Mouse (Mus musculus) ES-Bruce4 (cell line): Measurements from ENCODE around the gene Hist1h2ag. TPM values are rescaled to one million over a fixed set of nuclear protein-coding genes. Genes with fewer than 3 reads are reported as not detected.
A peak's percentile ranks its signal among the peaks of the same experiment; 100 is the strongest.

ENCODE experiments used
- H3K27ac ChIP-seq: 2 replicates; pipeline ENCODE4 v1.5.1; 2012; ENCODE audit warnings: low read length, inconsistent platforms; ENCODE audit not compliant: insufficient read depth
- H3K27me3 ChIP-seq: 2 replicates; pipeline ENCODE4 v1.6.1; 2012; ENCODE audit warnings: mild to moderate bottlenecking, low read length, inconsistent platforms; ENCODE audit not compliant: control insufficient read depth, poor library complexity, insufficient read depth, severe bottlenecking
- H3K36me3 ChIP-seq: 2 replicates; pipeline ENCODE4 v1.6.1; 2012; ENCODE audit warnings: inconsistent platforms, mild to moderate bottlenecking, low read length, moderate library complexity; ENCODE audit not compliant: control insufficient read depth, poor library complexity, insufficient read depth, severe bottlenecking
- H3K4me1 ChIP-seq: one replicate; pipeline ENCODE4 v1.8.1; 2011; ENCODE audit warnings: low read length; ENCODE audit not compliant: control insufficient read depth, insufficient read depth
- H3K4me3 ChIP-seq: 2 replicates; pipeline ENCODE4 v1.5.1; 2011; ENCODE audit warnings: low read depth, mild to moderate bottlenecking, low read length
- H3K9ac ChIP-seq: 2 replicates; pipeline ENCODE4 v1.6.1; 2012; ENCODE audit warnings: low read depth, mild to moderate bottlenecking, inconsistent platforms; ENCODE audit not compliant: poor library complexity, severe bottlenecking
- H3K9me3 ChIP-seq: replicated peaks from 2 replicates; pipeline ENCODE4 v1.6.1; 2012; ENCODE audit warnings: mild to moderate bottlenecking, low read length, inconsistent platforms; ENCODE audit not compliant: control insufficient read depth, poor library complexity, insufficient read depth, severe bottlenecking
- CTCF ChIP-seq: IDR thresholded peaks from one replicate; pipeline ENCODE4 v1.8.1; 2011; ENCODE audit warnings: low read depth, low read length
- EP300 ChIP-seq: IDR thresholded peaks from 2 replicates; pipeline ENCODE4 v1.6.1; 2011; ENCODE audit warnings: low read depth, low read length; ENCODE audit not compliant: insufficient read depth
- POLR2A ChIP-seq: IDR thresholded peaks from one replicate; pipeline ENCODE4 v1.8.1; 2011; ENCODE audit warnings: low read length; ENCODE audit not compliant: insufficient read depth
- polyA plus RNA-seq: library from polyadenylated mRNA; stranded (reverse); fragments of >200 nt; gene quantifications from 2 replicates; pipeline ENCODE4 v1.2.4, GENCODE M21; 2011; ENCODE audit warnings: low read depth; ENCODE audit not compliant: missing spikeins, insufficient read depth, insufficient read length

Hist1h2ag gene
- polyA plus RNA-seq, 1 experiment = 7.9 TPM

DNA sequence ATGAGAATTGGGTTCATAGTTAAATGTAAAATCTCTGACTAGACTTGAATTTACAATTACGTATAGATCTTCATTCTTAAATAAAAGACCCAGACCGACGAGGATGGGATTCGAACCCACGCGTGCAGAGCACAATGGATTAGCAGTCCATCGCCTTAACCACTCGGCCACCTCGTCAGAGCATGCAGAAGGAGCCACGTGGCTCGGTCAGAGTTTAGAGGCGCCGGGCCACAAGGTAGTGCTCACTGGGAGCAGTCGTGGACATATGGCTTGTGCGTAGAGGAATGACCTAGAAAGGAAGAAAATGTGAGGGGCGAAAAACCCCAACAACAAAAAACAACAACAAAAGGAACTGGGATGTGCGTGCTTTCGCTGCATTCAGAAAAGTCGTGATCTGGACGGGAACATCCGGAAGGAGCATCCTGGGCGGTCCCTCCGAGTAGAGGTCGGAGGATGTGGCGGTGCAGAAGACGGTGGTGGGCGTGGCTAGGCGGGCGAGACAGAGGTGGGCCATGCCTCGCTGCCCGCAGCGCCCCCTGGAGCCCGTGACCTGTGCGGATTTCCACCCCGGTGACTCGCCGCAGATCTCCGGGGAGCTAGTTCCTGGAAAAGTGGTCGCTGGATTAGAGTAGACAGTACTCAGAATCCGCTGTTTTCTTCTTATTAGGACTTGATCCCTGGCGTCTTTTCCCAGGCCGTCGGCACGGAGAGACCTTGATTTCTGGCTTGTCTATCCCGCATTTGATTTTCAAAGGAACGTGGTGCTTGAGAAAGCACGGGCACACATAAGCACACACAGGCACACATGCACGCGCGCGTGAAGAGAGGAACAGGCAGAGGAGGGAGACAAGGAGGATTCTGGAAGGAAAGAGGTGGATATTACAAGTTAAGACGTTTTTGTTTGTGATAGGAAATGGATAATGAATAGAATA lies 8.1 kb upstream of the Hist1h2ag start:
- H3K27ac ChIP-seq = peak overlapping the region; percentile 15; the same call in 1 of the 2 replicates
- no peaks in the 10 kb centered on the region for H3K36me3 ChIP-seq
- H3K4me3 ChIP-seq = peak overlapping the region; percentile 93
- TF ChIP-seq CTCF = peak; percentile 62
- TF ChIP-seq EP300 = no peak
- peaks cover 1% of the 10 kb centered on the region for H3K4me1 ChIP-seq
- H3K9me3 ChIP-seq = no peaks in the 10 kb centered on the region
- peak overlapping the region; percentile 54 for H3K9ac ChIP-seq
- H3K27me3 ChIP-seq = no peaks in the 10 kb centered on the region

DNA sequence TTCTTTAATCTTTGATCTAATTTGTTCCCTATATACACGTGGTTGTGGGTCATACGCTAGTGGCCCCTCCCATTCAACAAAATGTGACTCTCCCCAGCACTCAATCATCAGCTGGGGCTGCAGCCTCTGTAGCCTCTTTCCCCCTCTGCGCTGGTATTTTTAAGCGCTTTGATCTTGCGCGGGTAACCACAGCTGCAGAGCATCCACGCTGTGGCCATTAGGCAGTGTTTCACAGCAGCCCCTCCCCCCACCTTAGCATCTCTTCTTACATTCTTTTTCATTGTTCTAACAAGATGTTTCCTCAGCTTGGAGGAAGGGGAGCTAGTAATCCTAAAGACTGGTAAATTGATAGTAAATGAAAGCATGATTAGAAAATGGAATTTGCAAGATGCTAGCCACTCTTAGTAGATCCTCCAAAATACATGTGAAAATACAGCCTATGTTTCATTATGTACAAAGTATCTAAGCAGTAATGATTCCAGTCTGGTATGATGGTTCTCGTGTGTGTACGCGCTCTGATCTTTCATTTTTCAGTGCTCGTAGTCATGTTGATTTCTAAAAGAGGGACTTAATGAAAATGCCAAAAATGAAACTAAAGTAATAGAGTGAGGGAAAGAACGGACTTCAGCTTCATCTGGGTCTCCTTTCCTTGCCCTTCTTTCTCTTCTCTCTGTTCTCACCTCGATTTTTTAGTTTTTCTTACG lies 7.1 kb upstream of the Hist1h2ag start:
- peaks cover 1% of the 10 kb centered on the region for H3K4me1 ChIP-seq
- no peaks in the 10 kb centered on the region for H3K36me3 ChIP-seq
- H3K27ac ChIP-seq = no peak overlapping the region
- H3K27me3 ChIP-seq = no peaks in the 10 kb centered on the region
- no peak overlapping the region for H3K9ac ChIP-seq
- TF ChIP-seq EP300 (0 out of 2 replicates have a peak, but pooled peaks have one; percentile 19), POLR2A (no peak)
- no peaks in the 10 kb centered on the region for H3K9me3 ChIP-seq
- H3K4me3 ChIP-seq = no peak overlapping the region

GRCm38 (mm10) chr13:22049041-22049440 lies 6.3 kb upstream of the Hist1h2ag start:
- no peak overlapping the region for H3K27ac ChIP-seq
- H3K9me3 ChIP-seq = no peaks in the 10 kb centered on the region
- no peaks in the 10 kb centered on the region for H3K27me3 ChIP-seq
- H3K4me1 ChIP-seq = peaks cover 1% of the 10 kb centered on the region
- H3K4me3 ChIP-seq = no peak overlapping the region
- no peak overlapping the region for H3K9ac ChIP-seq
- no peak for TF ChIP-seq CTCF
- no peak for TF ChIP-seq EP300
- no peak for TF ChIP-seq POLR2A
- H3K36me3 ChIP-seq = no peaks in the 10 kb centered on the region

GRCm38 (mm10) chr13:22045311-22045710 lies 2.6 kb upstream of the Hist1h2ag start:
- no peak overlapping the region for H3K9ac ChIP-seq
- H3K9me3 ChIP-seq = no peaks in the 10 kb centered on the region
- no peaks in the 10 kb centered on the region for H3K27me3 ChIP-seq
- no peak for TF ChIP-seq POLR2A
- TF ChIP-seq EP300 = no peak
- H3K27ac ChIP-seq = no peak overlapping the region
- H3K4me3 ChIP-seq = no peak overlapping the region
- H3K36me3 ChIP-seq = no peaks in the 10 kb centered on the region
- H3K4me1 ChIP-seq = peaks cover 1% of the 10 kb centered on the region

DNA sequence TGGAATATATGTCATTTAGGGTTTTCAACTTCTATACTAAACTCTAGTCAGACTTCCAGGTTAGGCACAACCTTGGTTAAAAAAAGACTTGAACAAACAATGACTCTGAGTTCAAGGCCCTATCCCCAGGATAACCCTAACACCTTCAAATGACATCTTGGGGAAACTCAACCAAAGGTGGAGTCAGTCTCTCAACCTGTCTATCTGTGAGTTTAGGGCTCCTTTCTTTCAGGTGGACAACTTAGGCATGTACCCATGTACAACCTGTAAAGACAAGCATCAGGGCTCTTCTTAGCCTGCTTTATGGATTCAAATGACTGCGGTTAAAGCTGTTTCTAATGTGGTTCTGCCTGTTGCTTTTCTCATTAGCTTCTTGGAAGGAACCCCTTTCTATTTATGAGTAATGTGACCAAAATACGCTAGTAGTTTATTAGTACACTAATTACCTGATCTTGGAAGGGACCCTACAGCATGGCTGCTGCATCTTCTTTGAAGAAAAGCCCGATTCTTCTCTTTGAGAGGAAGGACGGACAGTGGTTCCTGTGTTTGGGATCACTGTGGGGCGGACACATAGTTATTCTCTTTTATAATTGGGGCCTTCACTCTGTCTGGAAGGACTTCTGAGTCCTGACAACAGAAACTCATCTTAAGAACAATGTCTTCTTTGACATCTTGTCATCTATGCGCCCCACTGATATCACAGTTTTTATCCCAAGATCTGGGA lies 1.9 kb upstream of the Hist1h2ag start:
- H3K4me3 ChIP-seq = no peak overlapping the region
- no peak for TF ChIP-seq POLR2A
- TF ChIP-seq EP300 = no peak
- no peak for TF ChIP-seq CTCF
- peaks cover 1% of the 10 kb centered on the region for H3K4me1 ChIP-seq
- H3K27ac ChIP-seq = no peak overlapping the region; the same call in 1 of the 2 replicates
- no peaks in the 10 kb centered on the region for H3K9me3 ChIP-seq
- no peaks in the 10 kb centered on the region for H3K36me3 ChIP-seq
- no peak overlapping the region; the same call in 1 of the 2 replicates for H3K9ac ChIP-seq
- H3K27me3 ChIP-seq = no peaks in the 10 kb centered on the region
